8 mouse cellular contexts compared by ENCODE assay signal in genomic region chr11:55386424-55387063, GRCm38 (mm10). TPM values are rescaled to one million over a fixed set of nuclear protein-coding genes. Genes with fewer than 3 reads are reported as not detected.
DNase-seq lines count a peak whose midpoint lies in the region; ATAC-seq lines count a peak whose summit lies in the region.

No protein-coding gene starts in this region.

- 16% methylated on average over 11 of the region's 11 CpGs for WGBS in intestine, embryonic 15.5 days
- 15% methylated on average over 11 of the region's 11 CpGs for WGBS in midbrain, embryonic 11.5 days

- H3K9me3 ChIP-seq in intestine, embryonic 15.5 days = no peaks in the 10 kb centered on the region
- H3K9me3 ChIP-seq in midbrain, embryonic 11.5 days (ENCODE audit: control insufficient read depth, low read length) = no peaks in the 10 kb centered on the region

- H3K4me3 ChIP-seq in intestine, embryonic 15.5 days (replicated peaks) = no peak overlapping the region
- no peak overlapping the region for H3K4me3 ChIP-seq in midbrain, embryonic 11.5 days (ENCODE audit: low read depth, low read length)

- no peak overlapping the region for H3K27ac ChIP-seq in intestine, embryonic 15.5 days
- H3K27ac ChIP-seq in midbrain, embryonic 11.5 days (ENCODE audit: low read depth, low read length) = no peak overlapping the region

- H3K4me1 ChIP-seq in intestine, embryonic 15.5 days (replicated peaks) = 0 out of 2 replicates have a peak, but pooled peaks cover 2% of the 10 kb centered on the region
- no peaks in the 10 kb centered on the region for H3K4me1 ChIP-seq in midbrain, embryonic 11.5 days (ENCODE audit: control insufficient read depth, insufficient read depth, low read length)

- H3K27me3 ChIP-seq in intestine, embryonic 15.5 days (replicated peaks) = no peaks in the 10 kb centered on the region
- H3K27me3 ChIP-seq in midbrain, embryonic 11.5 days (ENCODE audit: control insufficient read depth, insufficient read depth, low read length) = no peaks in the 10 kb centered on the region

- H3K36me3 ChIP-seq in intestine, embryonic 15.5 days = no peaks in the 10 kb centered on the region
- no peaks in the 10 kb centered on the region for H3K36me3 ChIP-seq in midbrain, embryonic 11.5 days (ENCODE audit: control insufficient read depth, insufficient read depth, low read length)

- peak; percentile 80 to 82 for DNase-seq in gastrocnemius, adult 8-10 months (ENCODE audit: low spot score in 2 of 2)
- peak; percentile 90 to 95 for DNase-seq in left cerebral cortex, postnatal 14 days (ENCODE audit: low spot score in 2 of 2)
- peak; percentile 99 for DNase-seq in midbrain, embryonic 11.5 days (ENCODE audit: low spot score, missing footprints)
- DNase-seq in skeletal muscle tissue, adult 2 months (ENCODE audit: low read depth, low spot score) = peak; percentile 85

- intact Hi-C loops in left cerebral cortex, postnatal 14 days (cut with DNase I) = loop anchor here (1.0 to 10.0 kb wide), 4 partner anchors 132 to 392 kb away; partner anchors contain the start of gene Slc36a1

- ATAC-seq in activated CD4-positive, CD25-positive, alpha-beta regulatory T cell, adult 4 months = peak; percentile 54
- ATAC-seq in common myeloid progenitor, adult 5-6 weeks (replicated peaks; ENCODE audit: low read depth, poor library complexity, severe bottlenecking) = peak; percentile 96
- ATAC-seq in intestine, embryonic 15.5 days = peak; percentile 73
- ATAC-seq in midbrain, embryonic 11.5 days (ENCODE audit: low FRiP score) = peak; percentile 75
- ATAC-seq in inflammation-experienced regulatory T-cells, adult 6 months = no peak

- no peak overlapping the region for H3K9ac ChIP-seq in intestine, embryonic 15.5 days
- H3K9ac ChIP-seq in midbrain, embryonic 11.5 days (ENCODE audit: low read length) = 0 out of 2 replicates have a peak overlapping the region, but pooled peaks have one; percentile 10

- H3K4me2 ChIP-seq in intestine, embryonic 15.5 days (replicated peaks) = no peak overlapping the region
- H3K4me2 ChIP-seq in midbrain, embryonic 11.5 days = no peak overlapping the region

RNA-seq across cellular contexts. Expression of gene Sparc, which starts 36.4 kb away (rescaled TPM):
- polyA plus RNA-seq in activated CD4-positive, CD25-positive, alpha-beta regulatory T cell, adult 4 months (2017; shearing (Covaris generic)) = not detected
- total RNA-seq in common myeloid progenitor, adult 5-6 weeks (2017) = not detected in 2 replicates
- total RNA-seq in gastrocnemius, adult 8-10 months (2022) = 100 to 1,000 TPM in 3 of 4 experiments, 10 to 100 TPM in 1; 94.4 to 242 (median 133) TPM
- 1,532 and 1,545 TPM in 2 replicates for polyA plus RNA-seq in intestine, embryonic 15.5 days (2015; fragmentation: Nextera tagmentation; extraction: Ambion mirVana)
- total RNA-seq in left cerebral cortex, postnatal 14 days (2021) = 100 to 1,000 TPM; 371 to 390 TPM
- polyA plus RNA-seq in midbrain, embryonic 11.5 days (2014; fragmentation: Nextera tagmentation; extraction: Ambion mirVana) = 411 and 428 TPM in 2 replicates
- not detected for polyA plus RNA-seq in inflammation-experienced regulatory T-cells, adult 6 months (2017; shearing (Covaris generic))

RNA-seq across cellular contexts. Expression of gene Fat2, which starts 50.2 kb away (rescaled TPM):
- polyA plus RNA-seq in activated CD4-positive, CD25-positive, alpha-beta regulatory T cell, adult 4 months (2017; shearing (Covaris generic)) = not detected
- not detected in 2 replicates for total RNA-seq in common myeloid progenitor, adult 5-6 weeks (2017)
- under 1 TPM in 3 of 4 experiments, not detected in 1; 0.02 to 0.05 (median 0.02) TPM for total RNA-seq in gastrocnemius, adult 8-10 months (2022)
- polyA plus RNA-seq in intestine, embryonic 15.5 days (2015; fragmentation: Nextera tagmentation; extraction: Ambion mirVana) = 0.05 and 0.14 TPM in 2 replicates
- 1 to 10 TPM in 1 of 2 experiments, under 1 TPM in 1; 0.51 to 1.3 TPM for total RNA-seq in left cerebral cortex, postnatal 14 days (2021)
- 0.03 TPM in 1 of 2 replicates, not detected in the other for polyA plus RNA-seq in midbrain, embryonic 11.5 days (2014; fragmentation: Nextera tagmentation; extraction: Ambion mirVana)
- not detected for polyA plus RNA-seq in inflammation-experienced regulatory T-cells, adult 6 months (2017; shearing (Covaris generic))

Comparison
In these comparisons a context has a peak if more than half of its experiments do, and no peak if none do; other contexts are left out.
1. RNA of gene Sparc, which starts 36.4 kb away (polyA plus RNA-seq): 1,532 to 1,545 TPM in intestine, embryonic 15.5 days and 411 to 428 TPM in midbrain, embryonic 11.5 days; not detected in inflammation-experienced regulatory T-cells, adult 6 months and not detected in activated CD4-positive, CD25-positive, alpha-beta regulatory T cell, adult 4 months; every median in the first group is over 100 times any median in the second.
2. Peak in every context shown above with its lines, with median percentiles within 50 percentile points of each other: DNase-seq.